ENCODE assay signal across 13 mouse cellular contexts in the genomic region with DNA sequence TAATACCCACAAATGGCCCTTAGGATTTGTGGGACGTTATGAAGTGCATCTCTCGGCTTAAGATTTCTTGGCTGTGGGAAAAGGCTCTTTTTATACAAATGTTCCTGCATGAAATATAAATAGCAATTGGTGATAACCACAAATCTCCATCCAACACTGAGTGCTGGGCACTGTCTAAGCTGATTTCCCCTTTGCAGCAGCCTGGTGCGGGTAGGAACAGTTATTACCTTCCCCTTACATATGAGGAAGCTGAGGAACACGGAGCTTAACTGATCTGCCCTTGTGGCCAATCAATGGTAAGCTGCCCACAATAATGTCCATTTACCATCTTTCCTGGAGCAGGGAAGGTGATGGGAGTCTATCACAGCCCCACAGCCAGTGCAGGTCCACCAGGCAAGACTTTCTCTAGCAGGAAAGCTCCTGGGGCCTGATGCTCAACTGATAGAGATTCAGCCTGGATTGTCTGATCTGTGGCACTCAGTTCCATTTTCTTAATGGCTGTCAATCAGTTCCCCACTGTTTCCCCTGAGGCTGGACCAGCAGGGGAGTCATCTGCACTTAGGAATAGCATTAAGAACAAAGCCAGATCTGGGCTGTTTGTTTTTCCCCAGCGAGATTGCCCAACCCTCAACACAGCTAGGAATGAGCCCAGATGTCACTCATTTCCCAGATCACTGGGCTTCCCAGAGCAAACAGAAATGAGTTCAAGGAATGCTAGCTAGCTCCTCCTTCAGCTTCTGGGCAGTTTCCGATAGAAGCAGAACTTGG. TPM values are rescaled to one million over a fixed set of nuclear protein-coding genes. Genes with fewer than 3 reads are reported as not detected.
DNase-seq lines count a peak whose midpoint lies in the region; ATAC-seq and TF ChIP-seq lines count a peak whose summit lies in the region.
"Had no signal": no experiment of that assay in that cellular context is flagged by ENCODE, and none has a peak within 500 bp of the region (broad histone marks: within the 10 kb centered on the region; RNA-seq: fewer than 3 reads in every experiment).

No protein-coding gene starts in this region.

- peak; percentile 32 for DNase-seq in left cerebral cortex, postnatal 4 days
- DNase-seq in left cerebral cortex, adult 18-20 months (ENCODE audit: low spot score in 2 of 2) = no peak
- DNase-seq in ES-E14 (ENCODE audit: low read depth, low spot score) (peak; percentile 72), WW6 (ENCODE audit: low read depth, low spot score) (peak; percentile 62)
- peak; percentile 16 for DNase-seq in hindbrain, postnatal 0 days (ENCODE audit: low spot score)
- no peak for DNase-seq in B cell, adult 2 months
- DNase-seq: gastrocnemius, postnatal 10 days; kidney, postnatal 36 days; liver, embryonic 13.5 days had no signal

- no peak for TF ChIP-seq CTCF in hindbrain, postnatal 0 days (IDR thresholded peaks at IDR 0.05; ENCODE audit: low read depth)

- no peak overlapping the region for H3K27ac ChIP-seq in ES-E14 (ENCODE audit: insufficient read depth, low read depth, low read length, poor library complexity, severe bottlenecking)
- H3K27ac ChIP-seq in hindbrain, postnatal 0 days = no peak overlapping the region
- H3K27ac ChIP-seq: heart, embryonic 15.5 days; liver, embryonic 13.5 days; neural tube, embryonic 12.5 days had no signal

- H3K4me3 ChIP-seq in ES-E14 (ENCODE audit: insufficient read depth in 1 of 2, low read depth in 1 of 2, low read length in 2 of 2, poor library complexity in 1 of 2, severe bottlenecking in 1 of 2) = no peak overlapping the region
- no peak overlapping the region for H3K4me3 ChIP-seq in hindbrain, postnatal 0 days (ENCODE audit: low read length)
- H3K4me3 ChIP-seq: heart, embryonic 15.5 days; liver, embryonic 13.5 days; neural tube, embryonic 12.5 days had no signal

- WGBS in hindbrain, postnatal 0 days = 42% methylated on average over 6 of the region's 6 CpGs

- no peak for ATAC-seq in hindbrain, postnatal 0 days
- ATAC-seq in inflammation-experienced regulatory T-cells, adult 6 months = no peak
- ATAC-seq: intestine, embryonic 16.5 days had no signal

- intact Hi-C loops in left cerebral cortex, postnatal 4 days (cut with DNase I) = no loop called here

- no peaks in the 10 kb centered on the region for H3K36me3 ChIP-seq in ES-E14 (ENCODE audit: control insufficient read depth, insufficient read depth, low read length, poor library complexity, severe bottlenecking)
- H3K36me3 ChIP-seq in hindbrain, postnatal 0 days (ENCODE audit: insufficient read depth, low read length) = no peaks in the 10 kb centered on the region
- H3K36me3 ChIP-seq: heart, embryonic 15.5 days; liver, embryonic 13.5 days; neural tube, embryonic 12.5 days had no signal

- in situ Hi-C loops in ES-E14 (cut with MboI; ENCODE audit: low sequenced_read_pairs in 2 of 2, unreplicated experiment in 2 of 2) = no loop called here

- H3K4me1 ChIP-seq in ES-E14 (ENCODE audit: control insufficient read depth in 2 of 2, insufficient read depth in 2 of 2, low read length in 2 of 2, poor library complexity in 1 of 2) = peaks cover 0 to 7% of the 10 kb centered on the region in 2 experiments; a peak in 2 of 4 replicates
- peaks cover 3% of the 10 kb centered on the region; the same call in 1 of the 2 replicates for H3K4me1 ChIP-seq in hindbrain, postnatal 0 days (ENCODE audit: insufficient read depth, low read length)

- no peaks in the 10 kb centered on the region for H3K27me3 ChIP-seq in hindbrain, postnatal 0 days (ENCODE audit: insufficient read depth, low read length)
- H3K27me3 ChIP-seq: heart, embryonic 15.5 days; liver, embryonic 13.5 days had no signal

- no peak overlapping the region for H3K4me2 ChIP-seq in hindbrain, postnatal 0 days (ENCODE audit: low read depth, low read length)
- H3K4me2 ChIP-seq: heart, embryonic 15.5 days; liver, embryonic 13.5 days; neural tube, embryonic 12.5 days had no signal

- H3K9ac ChIP-seq in ES-E14 (ENCODE audit: insufficient read depth, low read depth, low read length, poor library complexity, severe bottlenecking) = no peak overlapping the region
- no peak overlapping the region for H3K9ac ChIP-seq in hindbrain, postnatal 0 days (replicated peaks; ENCODE audit: low read length)
- H3K9ac ChIP-seq: heart, embryonic 15.5 days; liver, embryonic 13.5 days; neural tube, embryonic 12.5 days had no signal

- H3K9me3 ChIP-seq in ES-E14 (ENCODE audit: control insufficient read depth, insufficient read depth, low read depth, low read length) = no peaks in the 10 kb centered on the region
- H3K9me3 ChIP-seq in hindbrain, postnatal 0 days (ENCODE audit: low read length) = no peaks in the 10 kb centered on the region
- H3K9me3 ChIP-seq: heart, embryonic 15.5 days; liver, embryonic 13.5 days; neural tube, embryonic 12.5 days had no signal

TF ChIP-seq in ES-E14, 5 proteins besides CTCF, POLR2A, EP300 and RAD21:
- TF ChIP-seq MAFK (IDR thresholded peaks at IDR 0.05; ENCODE audit: insufficient read depth, low read depth, low read length) (peak; percentile 69), CHD2 (IDR thresholded peaks at IDR 0.05; ENCODE audit: low read depth, low read length) (no peak), HCFC1 (IDR thresholded peaks at IDR 0.05; ENCODE audit: borderline replicate concordance, insufficient read depth, low read length) (no peak), ZC3H11A (IDR thresholded peaks at IDR 0.05; ENCODE audit: borderline replicate concordance, low read depth, low read length) (no peak)

RNA-seq across cellular contexts. Expression of gene Lyrm9, which starts 18.9 kb away (rescaled TPM):
- 10 to 100 TPM; 28.0 to 36.5 TPM for total RNA-seq in left cerebral cortex, postnatal 4 days (2021)
- total RNA-seq in left cerebral cortex, adult 18-20 months (2021) = 10 to 100 TPM; 28.1 to 32.5 TPM
- 19.1 TPM in 2 replicates for total RNA-seq in ES-E14 (2012; rRNA removed)
- total RNA-seq in hindbrain, postnatal 0 days (2014; rRNA removed) = 17.5 and 44.2 TPM in 2 replicates
- 48.5 and 51.6 TPM in 2 replicates for polyA plus RNA-seq in hindbrain, postnatal 0 days (2015; fragmentation: Nextera tagmentation; extraction: Ambion mirVana)
- 10 to 100 TPM; 17.9 to 38.4 (median 28.3) TPM for polyA plus RNA-seq in inflammation-experienced regulatory T-cells, adult 6 months (2017; shearing (Covaris generic))

RNA-seq across cellular contexts. Expression of gene Ccnq, which starts 56.0 kb away (rescaled TPM):
- total RNA-seq in left cerebral cortex, postnatal 4 days (2021) = 10 to 100 TPM; 16.8 to 17.5 TPM
- 10 to 100 TPM; 16.1 to 16.7 TPM for total RNA-seq in left cerebral cortex, adult 18-20 months (2021)
- total RNA-seq in ES-E14 (2012; rRNA removed) = 33.3 and 35.7 TPM in 2 replicates
- total RNA-seq in hindbrain, postnatal 0 days (2014; rRNA removed) = 35.9 and 39.0 TPM in 2 replicates
- 35.4 and 37.5 TPM in 2 replicates for polyA plus RNA-seq in hindbrain, postnatal 0 days (2015; fragmentation: Nextera tagmentation; extraction: Ambion mirVana)
- polyA plus RNA-seq in inflammation-experienced regulatory T-cells, adult 6 months (2017; shearing (Covaris generic)) = 10 to 100 TPM; 32.5 to 41.1 (median 38.2) TPM

Comparison
In these comparisons a context has a peak if more than half of its experiments do, and no peak if none do; other contexts are left out.
1. DNase-seq: peak in left cerebral cortex, postnatal 4 days (single experiment), ES-E14 (single experiment), WW6 (single experiment) and hindbrain, postnatal 0 days (single experiment); none in left cerebral cortex, adult 18-20 months (0 of 2) and B cell, adult 2 months (0 of 2).